Mouse (Mus musculus) MEL (cell line): ENCODE measurements around the gene Fam111a.

Source experiments
- E2F4 ChIP-seq: IDR thresholded peaks from 2 replicates; pipeline ENCODE4 v1.6.1; 2011; ENCODE audit warnings: low read depth, low read length, improper control_type of control experiment, borderline replicate concordance
- ETS1 ChIP-seq: IDR thresholded peaks from 2 replicates; pipeline ENCODE4 v1.6.1; 2012; ENCODE audit warnings: low read depth, mild to moderate bottlenecking, inconsistent platforms, low read length, improper control_type of control experiment, moderate library complexity
- GATA1 ChIP-seq: IDR thresholded peaks from 2 replicates; pipeline ENCODE4 v1.6.1; 2011; ENCODE audit warnings: low read depth, low read length, improper control_type of control experiment
- HCFC1 ChIP-seq: IDR thresholded peaks from 2 replicates; pipeline ENCODE4 v1.6.1; 2012; ENCODE audit warnings: low read depth, mild to moderate bottlenecking, inconsistent platforms, low read length, improper control_type of control experiment, moderate library complexity
- MAFK ChIP-seq: IDR thresholded peaks from 2 replicates; pipeline ENCODE4 v1.6.1; 2011; ENCODE audit warnings: low read depth, mild to moderate bottlenecking, low read length, improper control_type of control experiment, borderline replicate concordance
- RAD21 ChIP-seq: IDR thresholded peaks from 2 replicates; pipeline ENCODE4 v1.6.1; 2011; ENCODE audit warnings: mild to moderate bottlenecking, low read depth, low read length, improper control_type of control experiment
- TBP ChIP-seq: IDR thresholded peaks from 2 replicates; pipeline ENCODE4 v1.8.0; 2011; ENCODE audit warnings: low read depth, low read length, improper control_type of control experiment
- TCF12 ChIP-seq: IDR thresholded peaks from 2 replicates; pipeline ENCODE4 v1.6.1; 2014; ENCODE audit warnings: low read depth, mild to moderate bottlenecking, inconsistent platforms, low read length, improper control_type of control experiment, moderate library complexity
- USF1 ChIP-seq: IDR thresholded peaks from 2 replicates; pipeline ENCODE4 v1.6.1; 2014; ENCODE audit warnings: low read depth, mild to moderate bottlenecking, inconsistent platforms, low read length, improper control_type of control experiment, moderate library complexity

- TF ChIP-seq USF1 (no peak), ETS1 (no peak), TBP (no peak), MAFK (no peak), HCFC1 (no peak), E2F4 (no peak), GATA1 (no peak), TCF12 (no peak), RAD21 (no peak)
These were observed 10.8 kb downstream of the Fam111a start for GRCm38 (mm10) chr19:12556293-12556692.
